Mouse (Mus musculus): Measurements from ENCODE around the gene Bcl9l. TPM values are rescaled to one million over a fixed set of nuclear protein-coding genes. Genes with fewer than 3 reads are reported as not detected.

The Bcl9l gene
- total and polyA plus RNA-seq, 3 experiments = 41.9 to 64.5 (median 61.1) TPM

DNA sequence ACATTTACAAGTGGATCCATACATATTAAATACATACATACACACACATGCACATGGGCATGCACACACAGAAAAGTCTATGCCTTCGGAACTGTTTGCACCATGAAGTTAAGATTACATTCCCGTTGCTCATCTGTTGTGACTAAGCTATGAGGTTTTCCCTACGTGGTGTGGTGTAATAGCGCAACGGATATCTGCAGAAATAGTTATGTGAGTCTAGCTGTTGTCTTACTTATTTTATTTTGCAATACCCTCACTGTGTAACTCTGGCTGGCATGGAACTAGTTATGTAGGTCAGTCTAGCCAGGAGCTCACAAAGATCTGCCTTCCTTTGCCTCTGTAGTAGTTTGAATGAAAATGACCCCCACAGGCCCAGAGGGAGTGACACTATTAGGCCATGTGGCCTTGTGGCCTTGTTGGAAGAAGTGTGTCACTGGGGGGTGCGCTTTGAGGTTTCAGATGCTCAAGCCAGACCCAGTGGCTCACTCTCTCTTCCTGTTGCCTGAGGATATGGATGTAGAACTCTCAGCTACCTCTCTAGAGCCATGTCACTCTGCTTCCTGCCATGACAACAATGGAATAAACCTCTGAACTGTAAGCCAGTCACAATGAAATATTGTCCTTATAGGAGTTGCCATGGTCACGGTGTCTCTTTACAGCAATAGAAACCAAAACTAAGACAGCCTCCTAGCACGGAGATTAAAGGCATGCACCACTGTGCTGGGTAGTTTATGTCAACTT, 66.0 kb downstream of the Bcl9l start:
- no peak for DNase-seq

DNA sequence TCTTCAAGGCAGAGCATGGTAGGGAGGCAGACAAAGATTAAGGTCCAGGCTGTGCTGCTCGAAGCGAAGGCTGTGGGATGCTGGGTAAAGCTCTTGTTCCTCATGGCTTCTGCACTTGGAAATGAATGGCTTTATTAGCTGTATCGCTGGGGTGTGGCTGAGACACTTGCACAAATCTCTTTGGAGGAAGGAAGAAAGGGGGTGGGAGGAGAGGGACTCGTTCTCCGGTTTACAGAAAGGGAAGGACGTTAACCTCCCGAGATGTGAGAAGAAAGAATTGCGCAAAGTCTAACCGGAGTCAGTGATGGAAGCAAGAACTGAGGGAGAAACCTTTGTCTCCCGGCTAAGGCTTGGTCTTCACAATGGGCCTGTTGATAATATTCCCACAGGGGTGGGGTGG, 68.5 kb downstream of the Bcl9l start:
- DNase-seq = no peak

DNA sequence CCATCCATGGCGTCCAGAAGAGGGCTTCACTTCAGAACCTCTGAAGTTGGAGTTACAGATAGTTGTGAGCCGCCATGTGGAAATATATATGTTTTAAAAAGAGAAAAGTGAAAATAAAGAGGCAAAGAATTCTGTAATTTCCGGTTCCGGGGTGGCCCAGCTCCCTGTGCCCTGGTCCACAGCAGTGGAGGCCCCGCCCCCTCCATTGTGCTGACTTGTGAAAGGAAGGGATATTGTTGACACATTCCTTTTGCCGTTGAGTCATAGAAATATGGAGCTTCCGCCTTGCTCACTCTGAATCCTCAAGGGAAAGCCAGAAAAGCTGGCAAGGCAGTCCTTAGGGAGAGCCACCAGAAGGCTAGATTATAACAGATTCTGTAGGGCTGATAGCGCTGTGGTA, 69.5 kb downstream of the Bcl9l start:
- peak; percentile 14 for DNase-seq

Other genes with a start within 250 kb of the Bcl9l start
- 10 to 100 TPM; 26.2 to 31.5 TPM for gene Cbl, start 248.8 kb upstream of the Bcl9l start, total RNA-seq (2021)
- gene Cbl, start 248.8 kb upstream of the Bcl9l start, polyA plus RNA-seq (2012; rRNA removed) = 7.8 and 8.7 TPM in 2 replicates
- gene Ccdc153, start 242.1 kb upstream of the Bcl9l start, total RNA-seq (2021) = 1 to 10 TPM; 2.7 to 3.4 TPM
- 0.26 and 0.63 TPM in 2 replicates for gene Ccdc153, start 242.1 kb upstream of the Bcl9l start, polyA plus RNA-seq (2012; rRNA removed)
- not detected for gene Pdzd3, start 231.4 kb upstream of the Bcl9l start, total RNA-seq (2021)
- gene Pdzd3, start 231.4 kb upstream of the Bcl9l start, polyA plus RNA-seq (2012; rRNA removed) = 0.06 TPM in 1 of 2 replicates, not detected in the other
- 10 to 100 TPM; 15.7 to 27.8 TPM for gene Nlrx1, start 214.2 kb upstream of the Bcl9l start, total RNA-seq (2021)
- gene Nlrx1, start 214.2 kb upstream of the Bcl9l start, polyA plus RNA-seq (2012; rRNA removed) = 25.3 and 27.7 TPM in 2 replicates
- gene Abcg4, start 194.2 kb upstream of the Bcl9l start, total RNA-seq (2021) = 10 to 100 TPM; 27.1 to 41.4 TPM
- gene Abcg4, start 194.2 kb upstream of the Bcl9l start, polyA plus RNA-seq (2012; rRNA removed) = 84.3 and 86.8 TPM in 2 replicates
- 10 to 100 TPM; 16.6 to 24.9 TPM for gene Hinfp, start 177.2 kb upstream of the Bcl9l start, total RNA-seq (2021)
- 13.5 and 13.8 TPM in 2 replicates for gene Hinfp, start 177.2 kb upstream of the Bcl9l start, polyA plus RNA-seq (2012; rRNA removed)
- gene C2cd2l, start 162.5 kb upstream of the Bcl9l start, total RNA-seq (2021) = 10 to 100 TPM; 46.1 to 59.0 TPM
- 100 and 106 TPM in 2 replicates for gene C2cd2l, start 162.5 kb upstream of the Bcl9l start, polyA plus RNA-seq (2012; rRNA removed)
- 10 to 100 TPM; 28.2 to 36.1 TPM for gene Dpagt1, start 156.8 kb upstream of the Bcl9l start, total RNA-seq (2021)
- 55.8 and 68.2 TPM in 2 replicates for gene Dpagt1, start 156.8 kb upstream of the Bcl9l start, polyA plus RNA-seq (2012; rRNA removed)
- gene H2afx, start 148.1 kb upstream of the Bcl9l start, total RNA-seq (2021) = 10 to 100 TPM; 28.1 to 37.4 TPM
- 124 and 134 TPM in 2 replicates for gene H2afx, start 148.1 kb upstream of the Bcl9l start, polyA plus RNA-seq (2012; rRNA removed)
- gene Hmbs, start 138.6 kb upstream of the Bcl9l start, total RNA-seq (2021) = 10 to 100 TPM; 80.7 to 92.6 TPM
- 75.0 and 80.6 TPM in 2 replicates for gene Hmbs, start 138.6 kb upstream of the Bcl9l start, polyA plus RNA-seq (2012; rRNA removed)
- gene Vps11, start 121.2 kb upstream of the Bcl9l start, total RNA-seq (2021) = 10 to 100 TPM; 57.9 to 58.4 TPM
- 32.2 and 39.4 TPM in 2 replicates for gene Vps11, start 121.2 kb upstream of the Bcl9l start, polyA plus RNA-seq (2012; rRNA removed)
- gene Hyou1, start 103.3 kb upstream of the Bcl9l start, total RNA-seq (2021) = 100 to 1,000 TPM; 177 to 230 TPM
- 64.3 and 127 TPM in 2 replicates for gene Hyou1, start 103.3 kb upstream of the Bcl9l start, polyA plus RNA-seq (2012; rRNA removed)
- 10 to 100 TPM; 14.4 to 15.6 TPM for gene Slc37a4, start 86.0 kb upstream of the Bcl9l start, total RNA-seq (2021)
- 27.9 and 33.5 TPM in 2 replicates for gene Slc37a4, start 86.0 kb upstream of the Bcl9l start, polyA plus RNA-seq (2012; rRNA removed)
- gene Rps25, start 75.7 kb upstream of the Bcl9l start, total RNA-seq (2021) = 1,000 to 10,000 TPM; 1,025 to 1,177 TPM
- 21.7 and 23.2 TPM in 2 replicates for gene Rps25, start 75.7 kb upstream of the Bcl9l start, polyA plus RNA-seq (2012; rRNA removed)
- gene Trappc4, start 75.2 kb upstream of the Bcl9l start, total RNA-seq (2021) = 10 to 100 TPM; 81.3 to 92.1 TPM
- gene Trappc4, start 75.2 kb upstream of the Bcl9l start, polyA plus RNA-seq (2012; rRNA removed) = 44.2 and 51.2 TPM in 2 replicates
- 10 to 100 TPM; 14.5 to 21.1 TPM for gene Ccdc84, start 64.3 kb upstream of the Bcl9l start, total RNA-seq (2021)
- gene Ccdc84, start 64.3 kb upstream of the Bcl9l start, polyA plus RNA-seq (2012; rRNA removed) = 12.3 and 23.7 TPM in 2 replicates
- gene Foxr1, start 41.7 kb upstream of the Bcl9l start, total RNA-seq (2021) = not detected
- gene Foxr1, start 41.7 kb upstream of the Bcl9l start, polyA plus RNA-seq (2012; rRNA removed) = not detected in 2 replicates
- not detected for gene Upk2, start 27.8 kb upstream of the Bcl9l start, total RNA-seq (2021)
- gene Upk2, start 27.8 kb upstream of the Bcl9l start, polyA plus RNA-seq (2012; rRNA removed) = not detected in 2 replicates
- gene Cxcr5, start 79.1 kb downstream of the Bcl9l start, total RNA-seq (2021) = under 1 TPM in 1 of 2 experiments, not detected in 1; 0.17 TPM
- 0.15 and 0.26 TPM in 2 replicates for gene Cxcr5, start 79.1 kb downstream of the Bcl9l start, polyA plus RNA-seq (2012; rRNA removed)
- gene Ddx6, start 122.1 kb downstream of the Bcl9l start, total RNA-seq (2021) = 100 to 1,000 TPM; 114 to 121 TPM
- gene Ddx6, start 122.1 kb downstream of the Bcl9l start, polyA plus RNA-seq (2012; rRNA removed) = 7.2 and 9.1 TPM in 2 replicates
- gene Treh, start 190.4 kb downstream of the Bcl9l start, total RNA-seq (2021) = not detected
- gene Treh, start 190.4 kb downstream of the Bcl9l start, polyA plus RNA-seq (2012; rRNA removed) = not detected in 2 replicates

All from adrenal gland, adult 2 months (tissue).